Mouse (Mus musculus) spleen, postnatal 14 days (tissue): Measurements from ENCODE around the gene Ddx42.

Experiments used
- DNase-seq, 2 experiments: peaks; one replicate each; pipeline ENCODE4 v3.0.0; 2021 to 2022; ENCODE audit warnings: low spot score in 2 of 2

The Ddx42 gene

DNA sequence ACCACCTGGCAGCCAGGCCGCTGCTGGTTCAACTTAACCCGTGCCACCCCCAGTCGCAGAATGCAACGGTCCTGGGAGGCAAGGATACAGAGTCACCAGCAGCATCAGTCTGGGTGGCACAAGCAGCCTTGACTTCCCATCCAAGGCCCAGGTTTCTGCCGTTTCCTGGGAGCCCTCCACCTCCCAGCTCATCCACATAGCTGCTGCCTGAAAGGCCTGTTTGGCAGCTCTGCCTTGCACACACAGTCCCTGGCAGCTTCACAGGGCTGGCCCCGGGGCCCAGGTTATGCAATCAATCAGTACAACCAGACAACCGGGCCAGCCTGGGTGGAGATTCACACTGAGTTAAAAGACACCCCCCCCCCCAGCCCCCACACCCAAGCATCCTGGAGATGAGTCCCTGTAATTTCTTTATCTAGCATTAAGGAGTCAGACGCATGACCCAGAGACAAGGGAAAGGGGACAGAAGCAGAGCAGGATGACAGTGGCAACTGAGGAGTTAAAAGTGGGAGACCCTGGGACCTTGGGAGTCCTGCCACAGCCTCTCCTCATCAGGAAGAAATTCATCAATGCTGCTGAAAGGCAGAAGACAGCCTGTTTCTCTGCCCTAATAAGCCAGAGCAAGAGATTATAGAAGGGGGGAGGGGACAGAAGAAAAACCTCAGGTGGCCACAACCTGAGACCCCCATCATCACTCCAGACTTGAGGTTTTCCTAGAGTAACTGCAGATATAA is 51.8 kb downstream of the Ddx42 start:
- no peak for DNase-seq

DNA sequence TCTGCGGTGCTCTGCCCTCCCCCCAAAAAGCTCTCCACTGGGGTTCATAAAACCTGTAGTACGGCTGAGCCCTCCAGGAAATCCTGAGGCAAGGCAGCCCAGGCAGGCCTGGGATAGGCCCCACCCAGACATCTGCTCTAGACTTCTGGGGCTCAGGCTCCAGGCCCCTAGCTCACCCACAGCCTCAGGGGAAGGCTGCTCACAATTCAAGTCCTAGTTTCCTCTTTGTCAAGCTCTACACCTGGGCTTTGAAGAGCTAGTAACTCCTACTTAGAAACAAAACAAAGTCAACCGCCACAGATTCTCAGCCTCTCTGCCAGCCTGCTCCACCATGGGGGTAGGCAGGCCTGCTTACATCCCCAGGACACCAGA is 52.3 kb downstream of the Ddx42 start:
- no peak for DNase-seq

DNA sequence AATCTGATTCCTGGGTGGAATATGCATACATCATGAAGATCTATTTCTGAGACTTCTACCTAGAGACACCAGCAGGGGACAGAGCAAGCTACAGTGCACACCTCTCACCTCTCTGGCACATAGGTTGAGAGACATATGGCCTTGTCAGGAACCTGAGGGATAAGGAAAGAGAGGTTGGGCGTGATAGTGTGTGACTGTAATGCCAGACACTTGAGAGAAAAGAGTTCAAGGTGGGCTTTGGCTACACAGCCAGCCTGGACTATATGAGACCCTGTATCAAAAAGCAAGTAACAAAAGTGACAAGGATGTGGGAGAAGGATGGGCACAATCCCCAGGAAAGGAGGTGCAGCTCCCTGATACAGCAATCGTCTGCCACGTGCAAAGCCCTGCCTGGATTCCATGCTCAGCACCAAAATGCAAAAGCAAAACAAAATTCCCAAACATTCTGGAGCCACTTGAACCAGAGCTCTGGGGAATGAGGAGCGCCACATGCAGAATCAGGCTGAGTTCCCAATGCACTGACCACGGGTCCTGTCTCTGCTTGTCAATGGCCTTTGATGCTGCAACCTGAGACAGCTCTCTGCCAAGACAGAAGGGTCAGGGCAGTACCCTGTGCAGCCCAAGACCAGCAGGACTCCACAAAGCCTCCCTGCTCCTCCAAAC is 54.5 kb downstream of the Ddx42 start:
- DNase-seq: no peak

DNA sequence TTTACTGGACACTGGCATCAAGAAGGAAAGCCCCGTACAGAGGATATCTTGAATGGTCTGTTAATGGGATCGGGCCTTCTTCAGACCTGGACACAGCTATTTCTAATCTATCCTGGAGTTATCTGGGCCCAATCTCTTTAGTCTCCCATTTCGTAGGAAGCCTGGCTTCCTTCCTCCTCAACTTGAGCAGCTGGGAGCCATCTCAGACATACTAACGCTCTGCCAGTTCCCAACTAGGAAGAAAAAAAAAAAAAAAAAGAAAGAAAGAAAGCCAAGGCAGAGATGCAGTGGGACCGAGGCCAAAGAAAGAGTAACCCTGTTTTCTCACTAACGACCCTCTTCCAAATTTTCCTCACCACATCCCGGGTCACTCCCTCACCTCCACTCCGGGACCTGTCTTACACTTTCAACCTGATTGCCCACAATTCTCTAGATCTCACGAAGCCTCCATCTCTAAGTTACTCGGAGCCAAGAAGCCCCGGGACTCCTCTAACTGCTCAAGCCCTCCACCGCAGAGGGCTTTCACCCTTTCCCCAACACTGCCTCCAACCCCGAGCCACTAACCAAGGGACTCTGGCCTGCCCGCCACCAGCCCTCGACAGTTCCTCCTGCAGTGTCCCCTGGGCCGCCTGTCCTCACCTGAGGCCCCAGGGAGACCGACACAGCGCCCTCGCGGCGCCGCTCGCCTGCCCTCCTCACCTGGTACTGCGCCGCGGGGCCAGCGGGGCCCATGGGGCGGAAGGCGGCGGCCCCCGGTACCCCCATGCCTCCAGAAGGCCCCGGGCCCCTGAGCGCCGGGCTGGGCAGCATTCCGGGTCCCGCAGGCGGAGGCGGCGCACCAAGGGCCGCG is 55.3 kb downstream of the Ddx42 start:
- peak; percentile 47 to 51 for DNase-seq

DNA sequence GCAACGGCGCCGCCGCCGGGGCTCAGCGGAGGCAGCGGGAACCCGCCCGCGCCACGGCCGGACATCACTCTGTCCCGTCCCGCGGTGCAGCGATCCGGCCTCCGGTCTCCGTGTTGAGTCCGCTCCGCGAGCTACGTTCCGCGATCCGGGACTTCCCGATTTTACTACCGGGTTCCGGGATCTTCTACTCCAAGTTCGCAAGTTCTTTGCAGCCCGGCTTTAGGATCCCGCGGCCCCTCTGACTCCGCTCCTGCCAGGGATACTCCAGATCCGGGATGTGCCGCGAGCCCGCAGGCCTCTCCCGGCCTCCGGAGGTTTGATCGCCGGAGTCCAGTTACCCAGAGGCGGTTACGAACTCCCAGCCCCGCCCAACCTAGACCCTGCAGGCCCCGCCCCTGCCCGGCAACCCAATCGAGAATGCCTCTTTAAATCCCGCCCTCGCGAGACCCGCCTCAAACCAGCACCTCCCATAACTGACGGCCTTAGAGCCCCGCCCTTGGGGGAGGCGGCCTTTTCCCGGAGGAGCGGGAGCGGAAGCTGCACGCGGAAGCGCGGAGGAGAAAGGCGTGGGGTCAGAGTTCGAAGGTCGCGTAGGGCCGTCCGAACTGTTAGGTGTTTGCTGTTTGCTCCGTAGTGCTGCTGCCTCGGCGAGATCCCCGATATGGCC is 56.1 kb downstream of the Ddx42 start, which contains the start of gene Smarcd2:
Gene Smarcd2 (minus strand): TSS at position 329 of the 667 bp plus-strand sequence.
- DNase-seq: peak; percentile 98

DNA sequence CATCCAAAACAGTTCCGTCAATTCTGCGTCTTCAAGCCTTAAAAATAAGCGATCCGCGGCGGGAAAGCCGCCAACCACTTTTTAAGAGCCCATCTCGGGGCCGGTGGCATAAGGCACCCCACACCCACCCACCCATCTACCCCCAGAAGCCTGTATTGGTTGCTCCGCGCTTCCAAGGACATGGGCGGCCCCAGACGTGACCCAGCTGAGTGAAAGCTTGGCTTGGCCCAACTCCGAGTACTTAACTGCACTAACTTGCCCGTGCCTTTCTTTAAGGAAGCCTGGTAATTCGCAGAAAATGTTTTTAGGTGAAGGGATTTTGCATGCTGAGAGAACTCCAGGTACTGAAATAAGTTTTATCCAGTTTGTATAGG is 56.6 kb downstream of the Ddx42 start:
- peak in 1 of 2 experiments; percentile 28 for DNase-seq

DNA sequence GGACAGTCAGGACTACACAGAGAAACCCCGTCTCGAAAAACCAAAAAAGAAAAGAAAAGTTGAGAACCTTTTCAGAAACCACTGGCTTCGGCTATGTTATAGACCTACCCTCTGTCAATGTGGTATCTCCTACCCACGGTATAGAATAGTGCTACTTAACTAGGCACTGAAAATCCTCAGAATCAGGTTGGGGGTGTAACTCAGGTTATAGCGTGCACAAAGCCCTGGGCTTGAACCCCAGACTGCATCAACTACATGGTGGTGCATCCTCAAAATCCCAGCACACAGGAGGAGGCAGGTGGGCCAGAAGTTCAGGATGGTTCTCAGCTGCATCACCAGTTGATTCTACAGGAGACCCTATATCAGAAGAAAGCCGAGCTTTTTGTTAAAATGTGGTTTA is 57.1 kb downstream of the Ddx42 start:
- DNase-seq: no peak

DNA sequence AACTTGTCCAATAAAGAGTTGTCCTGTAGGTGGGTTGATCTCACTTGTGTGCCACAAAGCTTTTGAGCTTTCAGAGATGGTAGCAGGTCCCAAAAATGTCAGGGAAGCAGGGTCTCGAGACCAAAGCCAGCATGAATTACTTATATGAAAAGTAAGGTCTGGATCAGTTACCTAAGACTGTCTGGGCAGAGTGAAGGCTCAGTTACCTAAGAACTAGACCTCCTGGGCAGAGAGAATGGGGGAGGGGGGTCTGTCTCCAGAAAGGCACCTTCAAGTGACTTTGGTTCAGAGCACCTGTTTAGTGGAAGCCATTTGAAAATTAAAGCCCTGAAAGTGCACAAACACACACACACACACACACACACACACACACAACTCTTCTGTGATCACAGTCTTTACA is 57.6 kb downstream of the Ddx42 start:
- no peak for DNase-seq

DNA sequence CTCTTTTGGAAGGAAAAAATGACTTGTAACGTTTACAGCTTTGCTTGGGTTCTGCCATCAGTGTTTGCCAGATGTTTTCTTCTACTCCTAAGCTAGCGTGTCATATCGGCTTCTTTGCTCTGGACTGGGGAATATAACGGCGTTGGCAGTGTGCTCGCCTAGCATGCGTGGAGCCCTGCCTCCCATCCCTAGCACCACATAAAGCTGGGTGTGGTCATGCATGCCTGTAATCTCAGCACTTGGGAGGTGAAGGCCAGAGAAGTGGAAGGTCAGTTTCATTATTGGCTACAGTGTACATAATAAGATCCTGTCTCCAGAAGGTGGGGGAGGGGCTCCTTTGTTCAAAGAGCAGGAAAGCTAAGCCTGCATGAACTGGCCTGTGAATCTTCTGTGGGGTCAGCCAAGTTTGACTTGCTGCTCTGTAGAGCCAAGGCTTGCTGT is 58.3 kb downstream of the Ddx42 start:
- no peak for DNase-seq

DNA sequence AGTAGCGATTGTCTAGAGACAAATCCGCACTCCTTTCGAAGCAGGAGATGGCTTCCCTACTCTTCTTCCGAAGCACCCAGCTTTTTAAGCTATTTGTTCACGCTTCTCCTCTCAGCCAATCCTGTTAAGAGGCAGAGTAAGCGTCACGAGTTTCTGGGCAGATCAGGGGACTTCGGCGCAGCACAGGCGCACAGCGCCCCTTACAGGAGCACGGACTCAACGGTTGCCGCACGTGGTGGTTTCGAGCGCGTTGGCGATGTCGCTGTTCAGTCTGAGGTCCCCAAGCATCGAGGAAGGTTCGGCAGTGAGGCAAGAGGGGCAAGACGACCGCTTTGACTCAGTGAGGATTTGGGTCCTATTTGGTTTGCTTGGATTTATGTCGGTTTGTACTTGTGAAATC is 59.7 kb downstream of the Ddx42 start, which contains the start of gene Tcam1:
Gene Tcam1 (plus strand): TSS at position 219 of the 400 bp plus-strand sequence.
- DNase-seq: peak; percentile 83 to 93

DNA sequence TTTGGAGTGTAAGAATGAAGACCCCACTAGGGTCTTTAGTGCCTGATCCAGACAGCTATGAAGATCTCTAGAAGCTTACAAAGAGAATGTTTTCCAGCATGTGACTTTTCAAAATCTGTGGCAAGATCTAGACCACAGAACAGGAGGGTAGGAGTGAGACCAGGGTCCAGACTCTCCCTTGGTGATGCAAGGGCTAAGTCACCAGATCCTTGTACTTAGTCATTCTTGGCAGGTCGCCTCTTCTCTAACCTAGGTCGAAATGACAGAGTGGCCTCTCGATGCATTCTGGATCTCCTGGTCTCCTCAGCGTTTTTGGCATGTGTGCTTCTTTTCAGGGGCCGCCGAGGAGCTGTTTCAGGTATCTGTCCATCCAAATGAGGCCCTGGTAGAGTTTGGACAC is 65.7 kb downstream of the Ddx42 start:
- no peak for DNase-seq

DNA sequence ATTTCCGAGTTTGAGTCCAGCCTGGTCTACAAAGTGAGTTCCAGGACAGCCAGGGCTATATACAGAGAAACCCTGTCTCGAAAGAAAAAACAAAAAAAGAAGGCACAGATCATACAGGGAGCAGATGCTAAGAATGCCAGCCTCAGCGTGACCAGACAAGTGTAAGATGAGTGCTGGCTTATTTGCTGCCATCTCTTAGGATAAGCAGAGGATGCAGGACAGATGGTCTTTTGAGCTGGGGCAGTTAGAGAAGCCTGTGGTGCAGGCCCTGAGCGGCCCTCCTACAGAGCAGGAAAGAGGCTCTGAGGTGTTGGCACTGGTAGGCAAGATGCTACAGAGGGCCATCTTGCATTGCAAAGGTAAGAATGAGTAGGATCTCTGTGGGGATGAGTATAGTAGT is 66.6 kb downstream of the Ddx42 start:
- DNase-seq: no peak

DNA sequence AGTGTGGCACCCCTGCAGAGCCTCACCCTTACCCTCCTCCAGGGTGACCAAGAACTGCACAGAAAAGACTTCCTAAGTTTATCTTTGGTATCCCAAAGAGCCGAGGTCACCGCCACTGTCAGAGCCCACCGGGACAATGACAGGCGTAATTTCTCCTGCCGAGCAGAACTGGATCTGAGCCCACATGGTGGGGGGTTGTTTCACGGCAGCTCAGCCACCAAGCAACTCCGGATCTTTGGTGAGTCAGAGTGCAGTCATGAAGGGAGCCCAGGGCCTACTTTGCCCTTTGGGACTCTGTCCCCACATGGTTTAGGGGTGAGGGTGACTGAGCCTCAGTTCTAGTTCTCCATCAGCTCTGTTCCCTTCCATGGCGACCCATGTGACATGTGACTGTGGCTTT is 67.4 kb downstream of the Ddx42 start:
- DNase-seq: no peak

DNA sequence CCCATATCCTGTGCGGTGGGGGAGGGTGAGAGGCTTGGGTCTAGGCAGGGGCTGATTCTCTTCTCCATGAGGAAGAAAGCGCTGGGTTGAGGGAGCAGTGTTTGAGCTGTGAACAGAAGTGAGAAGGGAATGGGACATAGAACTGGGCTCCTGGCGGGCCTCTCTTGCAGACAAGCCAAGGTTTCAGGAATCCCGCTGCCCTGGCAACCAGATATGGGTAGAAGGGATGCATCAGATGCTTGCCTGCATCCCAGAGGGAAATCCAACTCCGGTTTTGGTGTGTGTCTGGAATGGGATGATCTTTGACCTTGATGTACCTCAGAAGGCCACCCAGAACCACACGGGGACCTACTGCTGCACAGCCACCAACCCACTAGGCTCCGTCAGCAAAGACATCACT is 69.5 kb downstream of the Ddx42 start:
- no peak for DNase-seq

DNA sequence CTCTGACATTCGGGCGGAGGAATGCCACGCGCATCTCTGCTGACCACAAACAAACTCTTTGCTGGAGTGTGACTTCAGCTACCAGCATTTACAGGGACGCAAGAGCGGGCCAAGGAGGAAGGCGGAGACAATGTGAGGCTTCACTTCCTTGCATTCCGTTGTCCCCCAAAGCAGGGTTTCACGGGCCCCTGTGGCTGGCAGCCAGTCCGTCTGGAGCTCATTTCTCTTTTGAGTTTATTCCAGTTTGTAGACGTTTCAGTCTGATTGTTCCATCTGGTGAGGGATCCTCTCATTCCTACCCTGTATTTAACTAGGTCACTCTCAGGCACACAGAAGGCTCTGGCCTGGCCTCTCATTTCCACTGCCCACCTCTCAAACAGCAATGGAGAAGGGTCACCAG is 70.3 kb downstream of the Ddx42 start:
- no peak for DNase-seq

DNA sequence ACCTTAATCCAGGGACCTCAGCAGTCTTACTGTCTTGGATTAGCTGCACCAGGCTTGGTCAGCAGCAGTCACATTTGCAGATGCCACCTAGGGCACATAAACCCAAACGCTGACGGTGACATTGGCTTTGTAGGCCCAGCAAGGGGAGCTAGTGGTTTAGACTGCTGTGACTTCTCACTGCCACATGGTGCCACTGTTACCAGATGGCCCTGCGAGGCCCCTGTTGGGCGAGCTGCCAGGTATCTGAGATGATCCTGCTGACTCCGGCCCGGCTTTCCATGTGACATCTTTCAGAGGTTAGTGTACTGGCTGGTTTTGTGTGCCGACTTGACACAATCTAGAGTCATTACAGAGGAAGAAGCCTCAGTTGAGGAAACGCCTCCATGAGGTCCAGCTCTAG is 72.6 kb downstream of the Ddx42 start:
- no peak for DNase-seq

DNA sequence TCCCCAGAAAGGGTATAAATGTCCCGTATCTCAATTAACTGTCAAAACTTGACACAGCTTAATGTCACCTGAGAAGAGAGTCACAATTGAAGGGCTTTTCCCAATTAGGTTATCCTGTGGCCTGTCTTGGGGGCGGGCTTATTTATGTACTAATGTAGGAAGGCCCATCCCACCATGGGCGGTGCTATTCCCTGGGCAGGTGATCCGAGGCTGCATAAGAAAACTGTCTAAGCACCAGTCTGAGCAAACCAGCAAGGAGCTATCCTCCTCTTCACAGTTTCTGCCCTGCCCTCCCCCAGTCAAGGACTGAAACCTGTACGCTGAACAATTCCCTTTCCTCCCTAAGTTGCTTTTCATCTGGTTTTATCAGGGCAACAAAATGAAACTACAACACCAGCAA is 73.7 kb downstream of the Ddx42 start:
- DNase-seq: no peak

DNA sequence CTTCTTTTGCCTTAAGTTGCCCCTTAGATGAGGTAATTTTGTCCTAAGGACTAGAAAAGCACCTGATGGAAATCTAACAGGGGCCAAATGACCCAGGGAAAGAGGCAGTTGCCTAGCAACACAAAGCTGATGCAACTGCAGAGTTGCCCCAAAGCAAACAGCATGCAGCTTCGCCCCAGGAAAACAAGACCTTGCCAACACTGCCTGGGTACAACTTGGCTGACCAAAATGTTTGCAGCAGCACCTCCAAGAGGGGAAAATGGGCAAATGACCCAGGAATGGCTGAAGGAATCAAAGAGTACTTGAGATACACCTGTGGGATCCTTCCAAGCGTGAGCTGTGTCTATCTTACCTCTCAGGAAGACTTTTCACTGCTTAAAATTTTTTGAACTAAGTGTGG is 75.1 kb downstream of the Ddx42 start:
- no peak for DNase-seq
